Mouse (Mus musculus): ENCODE data around the gene Eid3. TPM values are rescaled to one million over a fixed set of nuclear protein-coding genes. Genes with fewer than 3 reads are reported as not detected.

Eid3 gene
- total RNA-seq, 2 experiments from 2014 or later = 3.0 to 4.7 TPM

DNA sequence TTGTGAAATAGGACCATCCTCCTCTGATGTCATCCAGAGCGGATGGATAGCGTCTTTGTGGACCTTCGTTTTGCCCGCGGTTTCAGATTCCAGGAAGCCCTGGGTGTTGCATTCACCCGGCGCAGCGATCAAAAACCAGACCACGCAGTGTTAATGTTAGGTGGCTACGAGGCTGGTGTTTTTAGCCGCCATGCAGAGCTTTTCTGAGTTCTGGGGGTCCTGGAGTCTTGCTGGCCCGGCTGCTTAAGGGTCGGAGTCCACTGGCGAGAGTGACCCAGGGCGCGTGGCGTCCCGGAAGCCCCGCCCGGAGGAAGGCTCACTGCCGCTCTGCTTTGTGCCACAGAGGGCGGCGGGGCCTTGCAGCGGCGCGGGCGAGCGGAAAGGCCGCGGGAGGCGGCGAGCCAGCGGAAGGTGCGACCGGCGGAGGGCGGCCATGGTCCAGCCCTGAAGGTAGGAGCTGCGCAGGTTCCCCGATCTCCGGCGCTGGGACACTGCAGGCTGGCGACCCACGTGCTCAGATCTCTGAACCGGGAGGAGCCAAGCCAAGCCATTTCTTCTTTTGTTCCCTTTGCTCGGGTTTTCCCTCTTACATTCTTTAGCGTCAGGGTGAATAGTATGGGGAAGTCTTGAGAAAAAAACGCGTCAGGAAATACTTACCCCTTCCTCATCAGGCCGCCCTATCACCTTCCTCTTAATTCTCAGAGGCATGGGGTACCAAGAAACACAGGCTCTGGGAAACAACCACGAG, 6.1 kb upstream of the Eid3 start:
- peak; percentile 26 for ATAC-seq (replicated peaks; ENCODE audit: poor library complexity)

DNA sequence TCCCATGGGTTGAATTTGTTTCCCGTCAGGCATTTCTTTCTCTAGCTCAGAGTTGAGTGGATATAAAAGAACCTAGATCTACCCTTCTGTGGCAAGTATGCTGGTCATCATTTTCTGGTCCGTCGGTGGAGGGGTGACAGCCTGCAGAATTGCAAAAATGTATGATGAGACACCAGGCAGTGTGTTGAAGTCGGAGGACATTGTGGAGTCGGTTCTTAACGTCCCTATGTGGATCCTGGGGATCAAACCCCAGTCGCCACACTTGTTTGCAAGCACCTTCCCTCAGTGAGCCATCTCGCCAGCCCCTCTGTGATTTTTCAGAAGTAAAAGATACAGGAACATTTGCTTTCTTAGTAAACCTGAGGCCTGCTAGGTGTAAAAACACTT, 5.5 kb upstream of the Eid3 start:
- ATAC-seq (replicated peaks; ENCODE audit: poor library complexity) = no peak

DNA sequence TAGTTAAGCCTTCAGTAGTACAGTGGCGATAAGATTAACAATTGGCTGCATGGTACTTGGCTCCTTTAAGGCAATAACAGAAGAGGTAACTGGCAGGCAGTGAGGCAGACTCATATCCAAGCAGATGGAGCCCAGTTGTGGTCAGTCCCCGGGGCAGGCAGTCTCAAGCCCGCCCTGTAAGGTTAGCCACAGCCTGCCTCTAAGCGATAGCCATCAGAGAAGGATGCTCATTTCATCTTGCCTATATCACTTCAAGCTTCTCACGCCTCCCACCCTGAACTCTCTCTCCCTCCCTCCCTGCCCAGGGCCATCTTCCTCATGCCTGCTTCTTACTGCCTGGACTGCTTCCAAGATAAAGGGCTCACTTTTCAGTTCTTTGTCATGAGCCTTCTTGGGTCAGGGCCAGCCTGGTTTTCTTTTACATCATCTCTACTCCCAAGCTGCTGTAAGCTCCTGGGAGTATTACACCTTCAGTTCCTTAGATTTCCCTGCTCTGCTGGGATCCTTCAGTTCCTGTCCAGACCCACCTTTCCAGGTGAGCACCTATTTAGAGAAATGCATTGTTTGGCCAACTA, 3.2 kb upstream of the Eid3 start:
- 0 out of 2 replicates have a peak, but pooled peaks have one; percentile 2 for ATAC-seq (replicated peaks; ENCODE audit: poor library complexity)

DNA sequence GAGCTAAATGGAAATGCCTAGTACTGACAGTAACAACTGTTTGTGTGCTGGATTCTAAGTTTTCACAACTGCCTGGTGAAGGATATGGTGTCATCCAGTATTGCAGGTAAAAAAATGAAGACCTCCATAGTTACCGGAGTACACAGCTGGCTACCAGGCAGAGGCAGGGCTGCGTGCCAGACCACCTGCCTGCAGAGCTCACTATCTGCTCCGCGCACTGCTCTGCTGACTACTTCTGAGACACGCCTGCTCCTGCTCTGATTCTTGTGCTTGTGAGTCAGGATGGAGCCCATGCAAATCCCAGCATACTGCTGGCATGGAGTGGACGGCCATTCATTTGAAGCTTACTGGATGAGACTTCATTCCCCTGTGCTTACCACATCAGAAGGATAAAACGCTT, 2.6 kb upstream of the Eid3 start:
- peak; percentile 34 for ATAC-seq (replicated peaks; ENCODE audit: poor library complexity)

DNA sequence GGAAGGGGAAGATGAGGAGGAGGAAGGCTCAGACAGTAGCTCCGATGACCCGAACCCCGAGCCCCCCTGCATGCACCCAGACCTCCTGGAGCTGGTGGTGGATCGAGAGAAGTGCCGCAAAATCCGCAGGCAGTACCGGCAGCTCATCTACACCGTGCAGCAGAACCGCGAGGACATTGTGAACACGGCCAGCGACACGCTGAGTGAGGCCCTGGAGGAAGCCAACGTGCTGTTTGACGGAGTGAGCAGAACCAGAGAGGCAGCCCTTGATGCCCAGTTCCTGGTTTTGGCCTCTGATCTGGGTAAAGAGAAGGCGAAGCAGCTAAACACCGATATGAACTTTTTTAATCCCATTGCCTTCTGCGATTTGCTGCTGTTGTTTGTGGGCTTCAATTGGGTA, 406 bp downstream of the Eid3 start:
- peak; percentile 6; the same call in 1 of the 2 replicates for ATAC-seq (replicated peaks; ENCODE audit: poor library complexity)

DNA sequence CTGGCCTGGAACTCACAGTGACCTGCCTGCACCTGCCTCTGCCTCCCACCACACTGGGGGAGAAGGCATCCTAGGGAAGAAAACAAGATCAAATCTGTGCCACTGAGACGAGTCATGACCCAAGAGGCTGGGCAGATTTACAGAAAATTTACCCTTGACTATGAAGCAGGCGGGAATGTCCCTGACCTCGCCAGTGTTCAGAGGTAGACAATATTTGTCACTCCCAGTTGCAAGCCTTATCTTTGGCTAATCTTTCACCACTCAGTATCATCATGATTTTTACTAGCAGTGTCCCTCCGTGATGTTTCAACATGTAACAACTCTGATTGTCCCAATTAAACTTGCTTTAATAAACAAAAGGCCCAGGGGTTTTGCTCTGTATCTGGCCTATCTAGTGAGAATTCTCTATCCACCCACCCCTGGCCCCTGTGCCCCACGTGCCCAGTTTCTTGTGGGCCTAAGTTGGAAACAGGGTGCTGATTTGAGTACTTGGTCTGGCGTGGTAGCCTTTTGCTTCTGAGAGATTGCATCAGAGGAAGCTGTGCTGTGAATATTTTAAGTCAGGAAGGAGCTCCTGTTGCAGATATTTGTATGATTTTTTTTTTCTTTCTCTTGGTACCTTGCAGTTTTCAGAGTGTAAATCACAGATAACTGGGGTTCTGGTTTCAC, 2.1 kb downstream of the Eid3 start:
- ATAC-seq (replicated peaks; ENCODE audit: poor library complexity) = no peak

DNA sequence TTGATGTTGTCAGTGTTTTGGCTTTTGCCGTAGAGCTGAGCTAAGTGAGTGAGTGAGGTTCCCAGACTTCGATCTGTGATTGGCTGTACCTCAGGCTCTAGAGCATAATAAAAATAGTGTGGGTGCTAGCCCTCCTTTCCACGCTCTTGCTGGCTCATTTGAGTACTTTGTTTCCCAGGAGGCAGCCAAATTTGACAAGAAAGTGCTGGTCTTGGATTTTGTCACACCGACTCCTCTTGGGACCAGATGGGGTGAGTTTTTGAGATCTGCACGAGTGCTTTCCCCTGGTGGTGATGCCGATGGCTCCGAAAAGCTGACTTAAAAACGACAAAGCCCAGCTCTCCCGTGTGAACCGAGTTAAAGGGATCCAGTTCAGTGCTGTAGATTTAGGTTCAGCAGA, 9.0 kb downstream of the Eid3 start:
- no peak for ATAC-seq (replicated peaks; ENCODE audit: poor library complexity)

DNA sequence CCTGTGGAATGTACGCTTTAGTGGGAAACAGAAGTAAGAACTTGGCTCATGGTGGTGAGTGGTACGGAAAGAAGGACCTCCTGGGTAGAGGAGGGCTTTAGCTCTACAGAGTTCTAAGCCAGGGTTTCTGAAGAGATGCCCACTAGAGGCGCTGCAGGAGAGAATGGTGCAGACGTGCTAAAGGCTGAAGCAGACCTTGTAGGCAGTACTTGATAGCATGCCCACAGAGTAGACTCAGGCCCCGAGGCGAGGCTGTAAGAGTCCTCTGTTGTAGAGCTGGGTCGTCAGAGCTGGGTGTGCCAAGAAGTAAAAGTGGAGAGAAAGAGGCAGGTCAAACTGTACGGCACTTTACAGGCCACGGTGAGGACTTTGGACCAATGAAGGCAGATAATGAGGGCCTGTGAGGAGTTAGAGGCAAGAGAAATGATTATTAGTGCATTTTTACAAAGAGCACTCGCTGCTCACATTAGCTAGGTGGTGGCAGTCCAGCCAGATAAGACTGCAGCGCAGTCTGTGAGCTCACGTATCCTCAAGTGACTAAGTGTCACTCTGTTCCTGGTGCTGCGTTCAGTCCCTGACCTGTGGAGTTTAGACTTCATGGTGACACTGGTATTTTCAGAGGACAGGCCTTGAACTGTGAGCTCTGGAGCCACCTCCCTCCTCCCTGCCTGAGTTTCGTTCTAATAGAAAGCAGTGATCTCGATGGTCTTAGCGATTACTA, 9.8 kb downstream of the Eid3 start:
- peak; percentile 80 for ATAC-seq (replicated peaks; ENCODE audit: poor library complexity)

DNA sequence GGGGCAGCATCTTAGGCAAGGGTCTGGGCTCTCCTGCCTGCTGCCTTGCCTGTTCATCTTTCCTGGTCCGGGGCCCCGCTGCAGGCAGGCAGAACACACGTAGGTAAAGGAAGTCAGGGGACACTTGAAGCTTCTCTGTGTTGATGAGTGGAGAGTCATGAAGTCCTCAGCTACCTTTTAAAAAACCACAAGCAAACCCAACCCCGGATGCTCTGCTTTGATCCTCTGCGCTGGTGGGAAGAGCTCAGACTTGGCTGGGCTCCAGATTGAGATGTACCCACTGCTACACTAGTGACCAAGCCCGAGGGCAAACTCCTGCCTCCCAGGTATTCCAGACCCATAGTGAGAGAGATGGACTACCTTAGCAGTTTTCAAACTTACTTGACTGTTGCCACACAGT, 20.9 kb downstream of the Eid3 start:
- ATAC-seq (replicated peaks; ENCODE audit: poor library complexity) = no peak

DNA sequence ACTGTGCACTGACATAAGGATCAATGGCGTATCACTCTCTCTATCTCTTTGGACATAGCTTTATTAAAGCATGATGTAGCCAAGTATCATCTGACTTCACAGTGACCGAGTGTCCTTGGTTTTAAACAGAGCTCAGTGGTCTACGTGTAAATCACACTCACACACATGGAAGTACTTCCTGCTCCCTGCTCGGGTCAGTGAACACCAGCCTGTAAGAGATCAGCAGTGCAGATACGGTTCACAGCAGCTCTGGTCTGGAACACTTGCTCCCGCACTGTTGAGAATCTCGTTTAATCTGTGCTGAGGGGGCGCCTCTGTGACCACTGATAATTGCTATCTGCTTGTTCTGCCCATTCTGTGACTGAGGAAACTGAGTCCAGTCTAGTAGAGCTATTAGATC, 22.1 kb downstream of the Eid3 start:
- ATAC-seq (replicated peaks; ENCODE audit: poor library complexity) = no peak

DNA sequence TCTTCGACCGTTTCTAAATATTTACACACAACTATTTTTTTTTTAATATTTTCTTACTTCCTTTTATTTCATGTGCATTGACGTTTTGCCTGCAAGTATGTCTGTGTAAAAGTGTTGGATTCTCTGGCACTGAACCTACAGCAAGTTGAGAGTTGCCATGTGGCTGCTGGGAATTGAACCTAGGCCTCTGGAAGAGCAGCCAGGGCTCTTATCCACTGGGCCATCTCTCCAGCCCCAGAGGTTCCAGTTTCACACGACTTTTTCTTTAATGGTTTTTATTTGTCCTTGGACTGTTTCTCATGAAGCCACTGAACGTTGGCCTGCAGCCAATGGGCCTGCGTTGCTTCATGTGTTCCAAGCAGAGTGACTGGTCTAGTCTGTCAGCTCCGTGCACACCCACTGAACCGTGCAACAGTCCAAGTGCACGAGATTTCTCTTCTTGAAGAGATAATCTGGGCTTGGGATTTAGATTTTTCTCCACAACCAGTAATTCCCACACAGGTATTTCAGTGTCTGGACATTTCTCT, 23.1 kb downstream of the Eid3 start:
- peak; percentile 63 for ATAC-seq (replicated peaks; ENCODE audit: poor library complexity)

DNA sequence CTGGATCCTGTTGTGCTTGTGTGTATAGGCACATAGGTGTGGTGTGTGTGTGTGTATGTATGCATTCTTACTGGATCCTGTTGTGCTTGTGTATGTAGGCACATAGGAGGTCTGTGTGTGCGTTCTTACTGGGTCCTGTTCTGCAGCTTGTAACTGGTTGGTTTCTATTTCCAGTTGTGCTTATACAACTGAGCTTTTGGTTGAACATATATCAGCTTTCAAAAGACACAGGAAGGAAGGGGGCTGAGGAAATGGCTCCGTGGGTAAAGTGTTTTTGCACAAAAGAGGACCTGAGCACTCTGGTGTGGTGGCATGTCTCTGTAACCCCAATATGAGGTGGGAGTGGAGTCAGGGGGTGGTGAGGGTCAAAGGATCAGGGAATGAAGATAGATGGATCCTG, 24.5 kb downstream of the Eid3 start:
- ATAC-seq (replicated peaks; ENCODE audit: poor library complexity) = no peak

DNA sequence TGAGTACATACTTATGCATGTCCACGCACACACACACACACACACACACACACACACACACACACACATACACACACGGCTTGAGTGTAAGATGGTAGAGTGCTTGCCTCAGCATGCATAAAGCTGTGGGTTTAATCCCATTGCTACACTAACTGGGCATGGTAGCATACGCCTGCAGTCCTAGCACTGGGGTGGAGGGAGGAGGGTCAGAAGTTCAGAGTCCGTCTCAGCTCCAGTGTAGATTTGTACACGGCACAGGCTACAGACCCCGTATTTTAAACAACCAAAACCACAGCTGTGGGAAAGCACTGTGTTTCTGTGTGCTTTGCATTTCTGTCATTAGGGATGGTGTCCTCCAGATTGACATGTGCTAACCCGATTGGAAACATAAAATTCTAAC, 25.0 kb downstream of the Eid3 start:
- no peak for ATAC-seq (replicated peaks; ENCODE audit: poor library complexity)

DNA sequence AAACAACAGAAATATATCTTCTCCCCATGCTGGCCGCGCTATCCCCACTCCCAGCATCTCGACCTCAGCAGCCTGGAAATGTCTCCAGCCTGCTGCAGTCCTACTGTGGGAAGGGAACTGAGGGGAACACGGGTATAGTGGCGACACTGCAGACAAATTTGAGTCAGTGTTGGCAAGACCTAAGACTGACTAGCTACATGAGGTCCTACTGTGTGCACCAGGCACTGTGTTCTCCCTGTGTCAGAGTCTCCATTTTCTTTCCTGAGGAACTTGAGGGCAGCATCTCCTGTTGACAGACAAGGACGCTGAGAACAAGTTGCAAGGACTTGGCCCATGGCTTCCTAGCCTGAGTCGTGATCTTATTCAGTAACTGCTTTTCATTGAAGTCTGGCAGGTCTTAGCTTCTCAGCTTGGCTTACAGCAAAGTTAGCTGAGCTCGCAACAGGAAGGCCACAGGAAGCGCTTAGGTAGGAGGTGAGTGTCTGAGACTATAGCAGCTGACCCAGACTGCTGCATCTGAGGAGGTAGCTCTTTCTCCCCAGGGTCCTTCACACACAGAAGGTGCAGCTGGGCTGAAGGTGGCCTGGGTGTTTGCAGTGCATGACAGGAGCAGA, 26.1 kb downstream of the Eid3 start:
- no peak for ATAC-seq (replicated peaks; ENCODE audit: poor library complexity)

DNA sequence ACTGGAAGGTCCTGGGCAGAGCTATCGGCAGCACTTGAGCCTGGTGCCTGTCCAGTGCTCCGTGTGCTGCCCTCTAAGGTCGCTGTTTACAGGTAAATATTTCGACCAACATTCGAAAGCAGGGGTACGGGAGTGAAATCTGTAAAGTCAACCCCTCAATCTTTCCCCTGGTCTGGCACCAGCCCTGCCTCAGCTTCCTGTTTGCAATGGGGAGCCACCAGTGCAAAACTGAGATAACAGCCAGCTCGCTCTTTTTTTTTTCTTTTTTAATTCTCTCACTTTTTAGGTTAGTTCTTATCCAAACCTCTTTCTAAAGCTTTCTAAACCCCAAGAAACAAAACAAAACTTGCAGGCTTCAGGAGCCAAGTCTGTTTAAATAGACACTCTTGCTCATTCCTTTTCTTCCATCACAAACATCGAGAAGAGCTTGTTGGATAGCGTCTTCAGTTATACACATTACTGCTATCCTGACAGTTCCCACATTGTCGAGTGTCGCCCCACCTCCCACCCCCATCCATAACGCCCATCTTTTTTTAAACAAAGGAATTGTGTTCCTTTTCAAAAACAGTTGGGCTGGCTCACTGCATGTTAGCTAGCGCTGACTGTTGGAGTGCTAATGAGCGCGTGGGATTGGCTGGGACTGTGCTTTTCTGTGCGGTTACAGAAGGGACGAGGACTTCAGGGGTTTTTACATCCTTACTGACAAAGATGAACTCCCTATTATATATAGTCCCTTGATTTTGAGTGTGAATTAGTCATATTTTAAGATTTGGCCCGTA, 27.6 kb downstream of the Eid3 start:
- ATAC-seq (replicated peaks; ENCODE audit: poor library complexity) = peak; percentile 63

DNA sequence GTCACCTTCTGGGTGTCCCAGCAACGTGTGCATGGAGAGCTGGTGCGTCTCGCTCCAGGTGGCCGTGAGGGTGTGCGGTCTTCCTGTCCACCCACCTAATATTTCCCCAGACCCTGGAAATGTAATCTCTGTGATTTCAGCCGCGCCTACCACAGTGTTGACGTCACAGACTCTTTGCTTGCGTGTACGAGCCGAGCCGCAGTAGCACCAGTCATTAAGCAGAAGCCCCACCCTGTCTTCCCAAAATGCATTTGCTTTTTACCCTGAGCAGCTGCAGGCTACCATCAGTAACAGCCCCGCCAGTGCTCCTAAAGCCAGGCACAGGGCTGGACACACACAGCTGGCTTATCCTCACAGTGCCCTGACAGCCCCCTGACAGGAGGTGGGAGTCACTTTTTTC, 31.5 kb downstream of the Eid3 start:
- ATAC-seq (replicated peaks; ENCODE audit: poor library complexity) = no peak

DNA sequence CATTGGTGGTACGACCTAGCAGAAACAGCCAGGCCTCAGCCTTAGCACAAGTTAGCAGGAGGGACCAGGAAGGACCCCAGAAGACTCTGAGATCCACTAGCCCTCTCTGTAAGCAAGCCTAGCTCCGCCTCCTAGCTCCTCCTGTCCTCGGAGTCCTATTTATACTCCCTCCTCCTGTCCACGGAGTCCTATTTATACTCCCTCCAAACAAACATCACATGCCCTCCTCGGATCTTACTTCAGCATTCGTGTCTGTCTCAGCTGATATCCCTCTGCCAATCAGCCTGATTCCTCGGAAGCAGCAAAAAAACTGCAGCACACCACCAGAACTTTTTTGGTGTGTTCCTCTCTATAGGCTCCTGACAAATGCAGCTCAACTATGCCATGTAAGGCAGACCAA, 32.5 kb downstream of the Eid3 start:
- ATAC-seq (replicated peaks; ENCODE audit: poor library complexity) = no peak

DNA sequence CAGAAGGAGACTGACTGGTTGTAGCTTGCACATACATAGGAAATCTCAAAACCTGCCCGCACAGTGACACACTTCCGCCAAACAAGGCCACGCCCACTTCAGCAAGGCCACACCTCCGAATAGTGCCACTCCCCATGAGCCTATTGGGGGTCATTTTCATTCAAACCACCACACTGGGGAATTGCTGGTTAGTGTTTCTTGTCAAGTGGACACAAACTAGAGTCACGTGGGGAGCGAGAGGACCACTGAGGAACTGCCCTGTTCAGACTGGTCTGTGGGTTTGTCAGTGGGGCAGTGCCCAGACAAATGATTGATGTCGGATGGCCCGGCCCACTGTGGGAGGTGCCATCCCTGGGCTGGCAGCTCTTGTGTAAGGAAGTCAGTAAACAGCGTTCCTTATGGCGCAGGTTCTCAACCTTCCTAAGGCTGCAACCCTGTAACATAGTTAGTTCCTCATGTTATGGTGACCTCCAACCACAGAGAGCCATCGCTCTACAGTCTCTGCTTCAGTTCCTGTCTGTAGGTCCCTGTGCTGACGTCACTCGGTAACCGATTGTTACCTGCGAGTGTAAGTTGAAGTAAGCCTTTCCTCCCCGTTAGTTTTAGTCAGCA, 33.5 kb downstream of the Eid3 start:
- ATAC-seq (replicated peaks; ENCODE audit: poor library complexity) = peak; percentile 85

DNA sequence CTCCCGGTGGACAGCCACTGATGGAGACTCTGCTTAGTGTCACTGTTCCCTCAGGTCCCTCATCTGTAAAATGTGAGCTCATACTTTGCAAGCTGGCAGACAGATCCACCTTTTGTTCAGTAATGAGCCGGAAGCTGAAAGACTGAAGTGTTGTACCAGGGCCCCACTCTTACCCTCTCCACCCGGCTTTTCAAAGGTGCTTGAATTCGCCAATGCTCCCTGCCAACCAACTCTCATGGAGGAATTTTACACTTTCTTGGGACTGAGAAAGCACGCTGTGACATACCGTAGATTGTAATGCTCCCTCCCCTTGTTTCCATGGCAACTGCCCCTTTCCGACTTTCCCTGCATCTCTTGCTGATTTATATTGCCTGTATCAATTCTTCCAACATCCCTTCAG, 34.1 kb downstream of the Eid3 start:
- no peak for ATAC-seq (replicated peaks; ENCODE audit: poor library complexity)

DNA sequence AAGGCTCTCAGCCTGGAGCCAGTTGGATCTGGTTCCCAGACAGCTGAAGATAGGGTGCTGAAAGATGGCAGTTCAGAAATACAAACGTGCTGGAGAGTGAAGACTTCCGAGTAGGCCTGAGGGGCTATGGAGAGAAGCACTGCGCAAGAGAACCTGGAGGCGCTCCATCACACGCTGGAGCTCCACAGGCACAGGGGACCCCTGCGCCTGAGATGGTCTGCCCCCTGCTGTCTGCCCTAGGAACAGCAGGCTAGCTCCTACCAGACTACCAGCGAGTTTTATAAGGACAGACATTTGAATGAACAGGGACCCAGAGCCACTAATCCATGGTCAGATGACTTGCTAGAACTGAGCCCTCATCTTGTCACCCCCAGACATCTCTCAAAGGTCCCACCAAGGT, 35.0 kb downstream of the Eid3 start:
- peak; percentile 81 for ATAC-seq (replicated peaks; ENCODE audit: poor library complexity)
